Mouse (Mus musculus) MEL (cell line): ENCODE data around the gene Fgfr2.

Source experiments
- CTCF ChIP-seq, 3 experiments: IDR thresholded peaks in 2 of 3; conservative IDR thresholded peaks in 1 of 3; 2 replicates each; pipeline ENCODE4 v1.5.1; 2011 to 2012; ENCODE audit warnings: low read length in 3 of 3, low read depth in 2 of 3, mild to moderate bottlenecking in 2 of 3, improper control_type of control experiment in 1 of 3, inconsistent platforms in 1 of 3, mixed read lengths in 1 of 3, moderate library complexity in 1 of 3; ENCODE audit not compliant: control insufficient read depth in 1 of 3, insufficient read depth in 1 of 3, poor library complexity in 1 of 3, severe bottlenecking in 1 of 3
- MYB ChIP-seq: IDR thresholded peaks from 2 replicates; pipeline ENCODE4 v1.6.1; 2011; ENCODE audit warnings: mild to moderate bottlenecking, low read depth, low read length, improper control_type of control experiment
- MYC ChIP-seq: IDR thresholded peaks from 2 replicates; pipeline ENCODE4 v1.6.1; 2011; ENCODE audit warnings: low read depth, mild to moderate bottlenecking, low read length, improper control_type of control experiment, moderate library complexity
- POLR2AphosphoS5 ChIP-seq: IDR thresholded peaks from 2 replicates; pipeline ENCODE4 v1.6.1; 2012; ENCODE audit warnings: low read depth, borderline replicate concordance, mild to moderate bottlenecking, inconsistent platforms, low read length, moderate library complexity, mixed read lengths
- RAD21 ChIP-seq: IDR thresholded peaks from 2 replicates; pipeline ENCODE4 v1.6.1; 2011; ENCODE audit warnings: mild to moderate bottlenecking, low read depth, low read length, improper control_type of control experiment
- TBP ChIP-seq: IDR thresholded peaks from 2 replicates; pipeline ENCODE4 v1.8.0; 2011; ENCODE audit warnings: low read depth, low read length, improper control_type of control experiment

DNA sequence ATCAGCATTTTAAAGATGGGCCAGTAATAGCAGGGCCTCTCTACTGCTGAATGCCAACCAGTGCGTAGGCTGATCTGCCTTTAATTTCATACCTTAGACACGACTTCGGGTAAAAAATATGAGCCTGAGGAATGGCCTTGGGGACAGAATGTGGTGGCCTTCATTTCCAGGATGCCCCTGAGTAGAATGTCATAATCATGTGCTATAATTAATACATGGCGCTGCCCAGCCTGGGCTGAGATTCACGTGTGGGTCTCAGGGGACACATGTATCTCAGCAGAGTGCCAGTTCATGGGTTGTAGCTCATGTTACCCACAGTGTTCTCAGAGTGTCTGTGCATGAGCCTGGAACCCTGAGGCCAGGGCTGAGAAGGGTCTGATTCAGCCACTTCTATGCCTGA, 1296.3 kb downstream of the Fgfr2 start:
- TF ChIP-seq CTCF (IDR thresholded peaks at IDR 0.05 in 2 of 3, conservative IDR thresholded peaks at IDR 0.05 in 1 of 3; ENCODE audit: control insufficient read depth in 1 of 3, insufficient read depth in 1 of 3, low read depth in 2 of 3, low read length in 3 of 3, poor library complexity in 1 of 3, severe bottlenecking in 1 of 3) (no peak), POLR2AphosphoS5 (no peak), MYB (no peak), MYC (no peak), RAD21 (no peak), TBP (no peak)
